Mouse (Mus musculus) heart, postnatal 10 days (tissue): Measurements from ENCODE around the gene Fut7. TPM values are rescaled to one million over a fixed set of nuclear protein-coding genes. Genes with fewer than 3 reads are reported as not detected.
A peak's percentile ranks its signal among the peaks of the same experiment; 100 is the strongest.
"Not testable (repeated sequence)": the region's sequence is repeated elsewhere in the genome, so short reads cannot be mapped to it uniquely, and the experiment has no call there.

Source experiments
- DNase-seq, 2 experiments: peaks; one replicate each; pipeline ENCODE4 v3.0.0; 2021
- intact Hi-C: fragments of 180-260 bp; cut with DNase I; formaldehyde crosslinking; loops from one replicate; pipeline ENCODE4 v1.15.1; 2025
- total RNA-seq, 2 experiments: library from RNA; stranded (reverse); gene quantifications; 2 replicates each; pipeline ENCODE4 v1.2.3; 2021

The Fut7 gene
- under 1 TPM in 1 of 2 experiments, not detected in 1; 0.12 TPM for total RNA-seq

GRCm38 (mm10) chr2:25422587-25423410 is at the start of gene Fut7:
Gene Fut7, plus strand, starts transcription at chr2:25423267.
- DNase-seq = no peak
- intact Hi-C loops = loop anchor here (1.0 to 10.0 kb wide), 2 partner anchors 61 to 132 kb away; partner anchors contain the start of gene Edf1

GRCm38 (mm10) chr2:25373431-25373830 is 49.6 kb upstream of the Fut7 start:
- intact Hi-C loops = no loop called here
- DNase-seq = no peak

- peak; percentile 62 to 77 for DNase-seq
- intact Hi-C loops = loop anchor here (2.0 to 5.0 kb wide), 3 partner anchors 24 to 50 kb away; no protein-coding TSS in a partner anchor
These were observed 46.5 kb upstream of the Fut7 start for GRCm38 (mm10) chr2:25376589-25376988.

GRCm38 (mm10) chr2:25384492-25384891 is 38.6 kb upstream of the Fut7 start:
- intact Hi-C loops = no loop called here
- no peak for DNase-seq

GRCm38 (mm10) chr2:25391266-25391665 is 31.8 kb upstream of the Fut7 start:
- peak; percentile 34 to 37 for DNase-seq
- intact Hi-C loops = no loop called here

GRCm38 (mm10) chr2:25394281-25395221 is 28.5 kb upstream of the Fut7 start:
- intact Hi-C loops = no loop called here
- peak; percentile 64 to 72 for DNase-seq

- intact Hi-C loops = no loop called here
These were observed 27.1 kb upstream of the Fut7 start, which contains the start of gene Entpd2 for GRCm38 (mm10) chr2:25395721-25396596. Gene Entpd2, plus strand, starts transcription at chr2:25395874.

GRCm38 (mm10) chr2:25396597-25396983 is 26.5 kb upstream of the Fut7 start:
- peak; percentile 47 to 48 for DNase-seq
- intact Hi-C loops = no loop called here

More at GRCm38 (mm10) chr2:25395721-25396596, 27.1 kb upstream of the Fut7 start, which contains the start of gene Entpd2:
- DNase-seq = peak; percentile 48 to 64

- no peak for DNase-seq
- intact Hi-C loops = no loop called here
These were observed 26.1 kb upstream of the Fut7 start for GRCm38 (mm10) chr2:25397010-25397409.

- DNase-seq = no peak
- intact Hi-C loops = no loop called here
These were observed 25.0 kb upstream of the Fut7 start for GRCm38 (mm10) chr2:25398065-25398464.

- no peak for DNase-seq
- intact Hi-C loops = no loop called here
These were observed 24.0 kb upstream of the Fut7 start, which contains the start of gene Npdc1 for GRCm38 (mm10) chr2:25399051-25399450. Gene Npdc1, plus strand, starts transcription at chr2:25399351.

GRCm38 (mm10) chr2:25400291-25400690 is 22.8 kb upstream of the Fut7 start:
- DNase-seq = peak; percentile 71 to 74
- intact Hi-C loops = loop anchor here (2.0 to 5.0 kb wide), 2 partner anchors 23 to 33 kb away; partner anchors contain the start of gene Uap1l1

- intact Hi-C loops = loop anchor here (2.0 to 5.0 kb wide), 2 partner anchors 24 to 33 kb away; partner anchors contain the start of gene Uap1l1
These were observed 22.3 kb upstream of the Fut7 start for GRCm38 (mm10) chr2:25400764-25401163.

GRCm38 (mm10) chr2:25402377-25402971 is 20.6 kb upstream of the Fut7 start:
- peak; percentile 75 to 89 for DNase-seq
- intact Hi-C loops = loop anchor here (5.0 kb wide), 1 partner anchor 35 kb away; the partner anchor contains the start of gene Uap1l1

More at GRCm38 (mm10) chr2:25400764-25401163, 22.3 kb upstream of the Fut7 start:
- peak; percentile 63 to 78 for DNase-seq

GRCm38 (mm10) chr2:25402972-25403601 is 20.0 kb upstream of the Fut7 start:
- intact Hi-C loops = loop anchor here (5.0 kb wide), 1 partner anchor 36 kb away; the partner anchor contains the start of gene Uap1l1

GRCm38 (mm10) chr2:25403994-25404393 is 19.1 kb upstream of the Fut7 start:
- DNase-seq = no peak
- intact Hi-C loops = loop anchor here (5.0 kb wide), 1 partner anchor 37 kb away; the partner anchor contains the start of gene Uap1l1

More at GRCm38 (mm10) chr2:25402972-25403601, 20.0 kb upstream of the Fut7 start:
- peak; percentile 73 to 76 for DNase-seq

GRCm38 (mm10) chr2:25408908-25409307 is 14.2 kb upstream of the Fut7 start:
- DNase-seq = no peak
- intact Hi-C loops = no loop called here

- DNase-seq = not testable (repeated sequence)
- intact Hi-C loops = loop anchor here (5.0 kb wide), 1 partner anchor 36 kb away; no protein-coding TSS in a partner anchor
These were observed 9.6 kb upstream of the Fut7 start for GRCm38 (mm10) chr2:25413436-25413835.
